Mouse (Mus musculus) layer of hippocampus, postnatal 14 days (tissue): ENCODE measurements around the gene Slc50a1. TPM values are rescaled to one million over a fixed set of nuclear protein-coding genes. Genes with fewer than 3 reads are reported as not detected.
A peak's percentile ranks its signal among the peaks of the same experiment; 100 is the strongest.

Source experiments
- DNase-seq, 2 experiments: peaks; one replicate each; pipeline ENCODE4 v3.0.0; 2021 to 2022; ENCODE audit warnings: low spot score in 2 of 2, mixed read lengths in 1 of 2
- long read RNA-seq, 2 experiments: library from polyadenylated mRNA; stranded (forward); transcript quantifications; one replicate each; pipeline ENCODE4 v2.0.0; 2021
- total RNA-seq, 2 experiments: library from RNA; stranded (reverse); gene quantifications; 2 replicates each; pipeline ENCODE4 v1.2.3; 2021

Slc50a1 gene
- total RNA-seq, result 10 to 100 TPM; 37.1 to 40.2 TPM
- long read RNA-seq, experiment 1, transcript Slc50a1-201 (6 exons, 1,022 nt), result minor isoform, 11 of 44 reads
- long read RNA-seq, experiment 1, transcript Slc50a1-205 (5 exons, 1,086 nt), result minor isoform, 6 of 44 reads
- long read RNA-seq, experiment 1, transcript Slc50a1-207 (4 exons, 1,332 nt), result major isoform, 12 of 44 reads
- long read RNA-seq, experiment 1, partial matches to known transcripts, result 7 of 44 reads
- long read RNA-seq, experiment 1, other reads (novel, unspliced or antisense), result 7 of 44 reads
- long read RNA-seq, experiment 2, transcript Slc50a1-201 (6 exons, 1,022 nt), result major isoform, 18 of 65 reads
- long read RNA-seq, experiment 2, transcript Slc50a1-207 (4 exons, 1,332 nt), result minor isoform, 16 of 65 reads
- long read RNA-seq, experiment 2, partial matches to known transcripts, result 12 of 65 reads
- long read RNA-seq, experiment 2, other reads (novel, unspliced or antisense), result 14 of 65 reads

- peak; percentile 84 to 85 for DNase-seq
These were observed at the start of gene Slc50a1 for GRCm38 (mm10) chr3:89270051-89270755. Slc50a1 (minus strand) TSS chr3:89270570.

GRCm38 (mm10) chr3:89319591-89320350, 49.4 kb upstream of the Slc50a1 start:
- no peak for DNase-seq

- DNase-seq, result no peak
These were observed 48.7 kb upstream of the Slc50a1 start for GRCm38 (mm10) chr3:89318971-89319590.

GRCm38 (mm10) chr3:89318316-89318715, 47.9 kb upstream of the Slc50a1 start:
- no peak for DNase-seq

GRCm38 (mm10) chr3:89317246-89317645, 46.9 kb upstream of the Slc50a1 start:
- no peak for DNase-seq

- peak; percentile 87 to 90 for DNase-seq
These were observed 46.5 kb upstream of the Slc50a1 start for GRCm38 (mm10) chr3:89316833-89317232.

- DNase-seq, result no peak
These were observed 45.8 kb upstream of the Slc50a1 start for GRCm38 (mm10) chr3:89315930-89316831.

- peak; percentile 78 to 81 for DNase-seq
These were observed 45.0 kb upstream of the Slc50a1 start for GRCm38 (mm10) chr3:89315195-89315929.

- DNase-seq, result no peak
These were observed 44.4 kb upstream of the Slc50a1 start for GRCm38 (mm10) chr3:89314791-89315190.

- DNase-seq, result no peak
These were observed 44.0 kb upstream of the Slc50a1 start for GRCm38 (mm10) chr3:89314340-89314739.

GRCm38 (mm10) chr3:89308089-89308488, 37.7 kb upstream of the Slc50a1 start:
- DNase-seq, result peak; percentile 50 to 69

GRCm38 (mm10) chr3:89305551-89306325, 35.4 kb upstream of the Slc50a1 start:
- DNase-seq, result no peak

- no peak for DNase-seq
These were observed 34.7 kb upstream of the Slc50a1 start for GRCm38 (mm10) chr3:89305105-89305504.

- no peak for DNase-seq
These were observed 34.1 kb upstream of the Slc50a1 start for GRCm38 (mm10) chr3:89304440-89304839.

- DNase-seq, result no peak
These were observed 30.1 kb upstream of the Slc50a1 start for GRCm38 (mm10) chr3:89300514-89300913.

- no peak for DNase-seq
These were observed 29.7 kb upstream of the Slc50a1 start for GRCm38 (mm10) chr3:89300071-89300470.

GRCm38 (mm10) chr3:89299499-89299898, 29.1 kb upstream of the Slc50a1 start:
- DNase-seq, result no peak

GRCm38 (mm10) chr3:89298908-89299307, 28.5 kb upstream of the Slc50a1 start:
- no peak for DNase-seq
